Mouse (Mus musculus): Measurements from ENCODE around the gene Mypop. TPM values are rescaled to one million over a fixed set of nuclear protein-coding genes. Genes with fewer than 3 reads are reported as not detected.
A peak's percentile ranks its signal among the peaks of the same experiment; 100 is the strongest.

The Mypop gene
- polyA plus RNA-seq, 1 experiment from 2014 or later = 4.2 TPM

DNA sequence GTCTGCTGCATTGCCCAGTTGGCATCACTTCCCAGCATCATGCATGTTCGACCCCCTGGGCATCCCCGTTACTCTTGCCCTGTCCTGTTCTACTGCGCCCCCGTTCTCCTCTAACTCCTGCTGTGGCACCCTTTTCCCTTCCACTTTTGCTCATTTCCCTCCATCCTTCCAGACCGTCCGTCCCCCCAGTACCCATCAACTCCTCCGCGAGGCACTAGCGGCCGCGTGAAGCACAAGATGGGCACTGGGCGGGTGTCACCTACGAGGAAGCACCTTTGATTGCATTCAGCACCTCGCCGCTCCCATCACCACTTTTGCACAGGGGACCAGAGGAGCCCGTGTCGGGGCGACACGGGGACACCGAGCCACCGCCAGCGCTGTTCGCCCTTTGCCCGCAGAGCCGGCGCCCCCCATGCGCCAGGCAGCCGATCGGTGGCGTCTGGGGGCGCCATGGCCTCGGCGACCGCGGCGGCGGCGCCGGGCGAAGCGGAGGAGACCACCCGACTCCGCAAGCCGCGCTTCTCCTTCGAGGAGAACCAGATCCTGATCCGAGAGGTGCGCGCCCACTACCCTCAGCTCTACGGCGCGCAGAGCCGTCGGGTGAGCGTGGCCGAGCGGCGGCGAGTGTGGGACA is 732 bp downstream of the Mypop start:
- Histone ChIP-seq H3K9me3 (no peaks in the 10 kb centered on the region), H3K4me3 (replicated peaks) (peak overlapping the region; percentile 61), H3K27ac (peak overlapping the region; percentile 44), H3K9ac (replicated peaks) (peak overlapping the region; percentile 79), H3K4me1 (replicated peaks) (peaks cover 48% of the 10 kb centered on the region), H3K27me3 (peaks cover 21% of the 10 kb centered on the region), H3K4me2 (replicated peaks) (peak overlapping the region; percentile 82), H3K36me3 (peaks cover 9% of the 10 kb centered on the region)
- under 1% methylated on average over 59 of the region's 59 CpGs for WGBS
- ATAC-seq = peak; percentile 29; the same call in 1 of the 2 replicates

GRCm38 (mm10) chr7:18992294-18992675 is 1.2 kb downstream of the Mypop start:
- peaks cover 48% of the 10 kb centered on the region for H3K4me1 ChIP-seq (replicated peaks)
- ATAC-seq = no peak
- H3K4me2 ChIP-seq (replicated peaks) = peak overlapping the region; percentile 82
- peaks cover 9% of the 10 kb centered on the region for H3K36me3 ChIP-seq
- WGBS = 3% methylated on average over 31 of the region's 31 CpGs
- H3K4me3 ChIP-seq (replicated peaks) = peak overlapping the region; percentile 61
- H3K27ac ChIP-seq = peak overlapping the region; percentile 44
- H3K9me3 ChIP-seq = no peaks in the 10 kb centered on the region
- peak overlapping the region; percentile 79 for H3K9ac ChIP-seq (replicated peaks)
- H3K27me3 ChIP-seq = peaks cover 21% of the 10 kb centered on the region

DNA sequence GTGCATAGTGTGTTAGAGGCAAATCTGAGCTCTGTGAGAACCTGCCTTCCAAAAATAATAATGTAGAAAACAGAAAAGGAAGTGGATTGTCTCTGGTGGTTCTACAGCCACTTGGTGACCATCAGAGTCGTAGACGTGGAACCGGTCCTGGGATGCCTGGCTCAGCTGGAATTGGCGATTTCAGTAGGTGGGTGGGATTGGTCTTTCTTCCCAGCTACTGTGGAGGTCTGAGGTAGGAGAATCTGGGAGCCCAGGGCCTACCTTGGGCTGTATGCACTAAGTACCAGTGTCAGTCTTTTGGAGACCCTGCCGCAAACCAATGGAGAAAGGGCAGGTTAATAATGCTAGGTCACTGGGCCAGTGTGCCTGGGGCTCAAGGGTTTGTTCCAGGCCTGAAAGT is 2.0 kb downstream of the Mypop start:
- Histone ChIP-seq H3K27me3 (peaks cover 21% of the 10 kb centered on the region), H3K9me3 (no peaks in the 10 kb centered on the region), H3K4me1 (replicated peaks) (peaks cover 48% of the 10 kb centered on the region), H3K4me2 (replicated peaks) (peak overlapping the region; percentile 82), H3K27ac (no peak overlapping the region), H3K36me3 (peaks cover 9% of the 10 kb centered on the region), H3K4me3 (replicated peaks) (peak overlapping the region; percentile 61), H3K9ac (replicated peaks) (peak overlapping the region; percentile 7; the same call in 1 of the 2 replicates)
- no peak for ATAC-seq
- 89% methylated on average over 5 of the region's 5 CpGs for WGBS

GRCm38 (mm10) chr7:18998835-18999234 is 7.8 kb downstream of the Mypop start:
- H3K27me3 ChIP-seq = 0 out of 2 replicates have a peak, but pooled peaks cover under 1% of the 10 kb centered on the region
- H3K36me3 ChIP-seq = peaks cover 17% of the 10 kb centered on the region
- no peak overlapping the region for H3K4me3 ChIP-seq (replicated peaks)
- 35% methylated on average over 9 of the region's 9 CpGs for WGBS
- H3K27ac ChIP-seq = no peak overlapping the region
- peaks cover 47% of the 10 kb centered on the region for H3K4me1 ChIP-seq (replicated peaks)
- 0 out of 2 replicates have a peak overlapping the region, but pooled peaks have one; percentile 14 for H3K9ac ChIP-seq (replicated peaks)
- H3K4me2 ChIP-seq (replicated peaks) = no peak overlapping the region
- ATAC-seq = no peak
- no peaks in the 10 kb centered on the region for H3K9me3 ChIP-seq

- H3K27me3 ChIP-seq = no peaks in the 10 kb centered on the region
- no peak overlapping the region for H3K27ac ChIP-seq
- ATAC-seq = no peak
- peak overlapping the region; percentile 28 for H3K4me3 ChIP-seq (replicated peaks)
- 76% methylated on average over 10 of the region's 10 CpGs for WGBS
- H3K9ac ChIP-seq (replicated peaks) = peak overlapping the region; percentile 55
- peak overlapping the region; percentile 45 for H3K4me2 ChIP-seq (replicated peaks)
- no peaks in the 10 kb centered on the region for H3K9me3 ChIP-seq
- H3K36me3 ChIP-seq = peaks cover 21% of the 10 kb centered on the region
- H3K4me1 ChIP-seq (replicated peaks) = peaks cover 43% of the 10 kb centered on the region
Observed at GRCm38 (mm10) chr7:19000421-19000820, 9.4 kb downstream of the Mypop start.

GRCm38 (mm10) chr7:19001066-19001806 is 10.2 kb downstream of the Mypop start:
- peak overlapping the region; percentile 28 for H3K4me3 ChIP-seq (replicated peaks)
- H3K27ac ChIP-seq = no peak overlapping the region
- 44% methylated on average over 18 of the region's 18 CpGs for WGBS
- H3K4me1 ChIP-seq (replicated peaks) = peaks cover 50% of the 10 kb centered on the region
- no peaks in the 10 kb centered on the region for H3K27me3 ChIP-seq
- H3K9ac ChIP-seq (replicated peaks) = peak overlapping the region; percentile 55; the same call in 1 of the 2 replicates
- no peaks in the 10 kb centered on the region for H3K9me3 ChIP-seq
- peak overlapping the region; percentile 45 for H3K4me2 ChIP-seq (replicated peaks)
- peaks cover 25% of the 10 kb centered on the region for H3K36me3 ChIP-seq
- ATAC-seq = no peak

GRCm38 (mm10) chr7:19001807-19002085 is 10.7 kb downstream of the Mypop start:
- Histone ChIP-seq H3K9ac (replicated peaks) (no peak overlapping the region), H3K27ac (no peak overlapping the region), H3K4me2 (replicated peaks) (no peak overlapping the region), H3K4me3 (replicated peaks) (no peak overlapping the region), H3K9me3 (no peaks in the 10 kb centered on the region), H3K27me3 (no peaks in the 10 kb centered on the region), H3K4me1 (replicated peaks) (peaks cover 54% of the 10 kb centered on the region), H3K36me3 (peaks cover 22% of the 10 kb centered on the region)
- WGBS = 72% methylated on average over 3 of the region's 3 CpGs
- ATAC-seq = no peak

DNA sequence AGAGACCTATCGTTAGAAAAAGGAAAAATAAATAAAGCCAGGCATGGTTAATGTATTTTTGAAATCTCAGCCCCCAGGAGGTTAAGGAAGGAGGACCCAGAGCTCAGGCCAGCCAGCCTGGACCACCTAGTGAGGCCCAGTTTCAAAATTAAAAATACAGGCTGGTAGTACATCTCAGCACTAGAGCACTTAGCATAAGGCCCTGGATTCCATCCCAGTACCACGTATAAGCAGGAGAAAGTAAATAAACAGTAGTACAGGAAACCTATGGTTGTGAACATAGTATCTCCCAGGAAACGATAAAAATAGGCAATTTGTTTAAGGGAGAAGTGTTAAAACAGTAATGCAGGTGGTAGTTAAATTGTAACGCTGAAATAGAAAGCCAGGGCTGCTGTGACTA is 11.1 kb downstream of the Mypop start:
- peaks cover 25% of the 10 kb centered on the region for H3K36me3 ChIP-seq
- H3K9me3 ChIP-seq = no peaks in the 10 kb centered on the region
- H3K27ac ChIP-seq = peak overlapping the region; percentile 5; the same call in 1 of the 2 replicates
- H3K4me3 ChIP-seq (replicated peaks) = peak overlapping the region; percentile 37
- ATAC-seq = no peak
- peak overlapping the region; percentile 67 for H3K4me2 ChIP-seq (replicated peaks)
- no peaks in the 10 kb centered on the region for H3K27me3 ChIP-seq
- H3K9ac ChIP-seq (replicated peaks) = peak overlapping the region; percentile 75
- peaks cover 58% of the 10 kb centered on the region for H3K4me1 ChIP-seq (replicated peaks)
- WGBS = 52% methylated on average over 4 of the region's 4 CpGs

DNA sequence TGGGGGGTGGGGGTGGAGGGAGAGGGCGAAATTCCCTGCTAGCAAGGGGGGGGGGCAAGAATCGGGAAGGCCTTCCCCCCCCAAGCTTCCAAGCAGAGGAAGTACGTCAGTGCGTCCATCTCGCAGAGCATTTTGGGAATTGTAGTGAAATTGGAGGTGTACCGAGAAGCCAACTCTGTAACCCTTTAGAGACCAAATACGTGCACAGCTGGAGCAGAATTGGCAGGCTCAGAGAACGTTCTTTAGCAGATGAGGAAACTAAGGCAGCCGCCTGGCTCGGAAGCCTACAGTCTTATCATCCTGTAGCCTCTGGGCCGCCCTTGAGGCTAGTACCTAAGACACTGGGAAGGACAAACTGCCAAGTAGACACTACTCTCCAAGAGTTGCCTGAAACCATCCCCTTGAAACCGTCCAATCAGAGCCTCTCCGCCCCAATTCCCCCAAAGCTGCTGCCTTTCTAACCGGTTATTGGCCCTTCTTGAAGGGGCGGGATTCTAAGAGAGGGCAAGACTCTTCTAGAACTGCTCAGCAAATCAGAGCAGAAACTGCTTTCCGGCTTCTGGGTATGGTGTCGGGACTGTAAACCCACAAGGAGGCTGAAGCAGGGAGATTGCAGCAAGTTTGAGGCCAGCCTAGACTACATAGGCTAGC is 11.9 kb downstream of the Mypop start:
- peak; percentile 54 for ATAC-seq
- WGBS = 3% methylated on average over 17 of the region's 17 CpGs
- Histone ChIP-seq H3K27me3 (no peaks in the 10 kb centered on the region), H3K9me3 (no peaks in the 10 kb centered on the region), H3K4me2 (replicated peaks) (peak overlapping the region; percentile 67), H3K27ac (peak overlapping the region; percentile 19; the same call in 1 of the 2 replicates), H3K36me3 (peaks cover 29% of the 10 kb centered on the region), H3K9ac (replicated peaks) (peak overlapping the region; percentile 75), H3K4me3 (replicated peaks) (peak overlapping the region; percentile 37), H3K4me1 (replicated peaks) (peaks cover 66% of the 10 kb centered on the region)

DNA sequence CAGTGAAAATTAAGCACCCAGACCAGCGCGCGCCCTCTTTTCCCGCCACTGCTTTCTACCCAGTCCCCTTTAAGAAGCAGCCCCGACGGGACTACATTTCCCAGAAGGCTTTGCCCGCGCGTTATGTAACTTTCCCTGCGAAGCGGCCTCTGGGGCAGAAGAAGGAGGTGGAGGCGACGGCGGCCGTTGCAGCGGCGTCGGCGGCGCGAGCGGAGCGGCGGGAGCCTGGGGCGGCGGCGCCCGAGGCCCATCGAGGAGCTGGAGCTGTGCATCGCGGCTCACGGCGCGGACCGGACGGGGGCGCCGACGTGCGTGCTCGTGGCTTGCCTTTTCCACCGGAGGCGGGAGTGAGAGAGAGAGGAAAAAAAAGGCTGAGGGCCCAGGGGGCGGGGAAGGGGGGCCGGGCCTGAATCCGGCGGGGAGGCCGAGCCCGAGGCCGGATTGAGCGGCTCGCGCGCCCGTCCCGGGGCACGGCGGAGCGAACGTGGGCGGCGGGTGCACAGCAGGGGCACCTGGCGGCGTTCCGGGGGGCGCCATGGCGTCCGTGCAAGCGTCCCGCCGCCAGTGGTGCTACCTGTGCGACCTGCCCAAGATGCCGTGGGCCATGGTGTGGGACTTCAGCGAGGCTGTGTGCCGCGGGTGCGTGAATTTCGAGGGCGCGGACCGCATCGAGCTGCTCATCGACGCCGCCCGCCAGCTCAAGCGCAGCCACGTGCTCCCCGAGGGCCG is 13.0 kb downstream of the Mypop start, which contains the start of gene Irf2bp1:
Irf2bp1 (plus strand) TSS at position 143 of the 729 bp plus-strand sequence.
- Histone ChIP-seq H3K4me3 (replicated peaks) (peak within 1 kb of the TSS; percentile 94), H3K4me2 (replicated peaks) (peak within 1 kb of the TSS; percentile 100), H3K36me3 (peaks cover 29% of the 10 kb centered on the region), H3K4me1 (replicated peaks) (peaks cover 59% of the 10 kb centered on the region), H3K9me3 (no peaks in the 10 kb centered on the region), H3K9ac (replicated peaks) (peak within 1 kb of the TSS; percentile 98), H3K27ac (peak within 1 kb of the TSS; percentile 95), H3K27me3 (no peaks in the 10 kb centered on the region)
- WGBS = under 1% methylated on average over 84 of the region's 90 CpGs
- ATAC-seq = peak; percentile 66

GRCm38 (mm10) chr7:19004631-19005079 is 13.6 kb downstream of the Mypop start:
- Histone ChIP-seq H3K27me3 (no peaks in the 10 kb centered on the region), H3K9me3 (no peaks in the 10 kb centered on the region), H3K4me2 (replicated peaks) (peak overlapping the region; percentile 100), H3K4me3 (replicated peaks) (peak overlapping the region; percentile 94), H3K4me1 (replicated peaks) (peaks cover 53% of the 10 kb centered on the region), H3K9ac (replicated peaks) (peak overlapping the region; percentile 98), H3K27ac (peak overlapping the region; percentile 95), H3K36me3 (peaks cover 29% of the 10 kb centered on the region)
- 9% methylated on average over 30 of the region's 34 CpGs for WGBS
- ATAC-seq = 0 out of 2 replicates have a peak, but pooled peaks have one; percentile 2

All from midbrain, embryonic 13.5 days (tissue).